Mouse (Mus musculus) liver, embryonic 14.5 days (tissue): ENCODE measurements around the gene Gm20671.

ENCODE experiments used
- CTCF ChIP-seq: IDR thresholded peaks from 2 replicates; pipeline ENCODE4 v1.5.1; 2016; ENCODE audit warnings: antibody characterized with exemption, low read depth, control low read depth
- EP300 ChIP-seq: IDR thresholded peaks from 2 replicates; pipeline ENCODE4 v1.6.1; 2016; ENCODE audit warnings: antibody characterized with exemption, low read depth

GRCm38 (mm10) chr5:32830054-32830453 is 3.1 kb upstream of the Gm20671 start:
- TF ChIP-seq CTCF (no peak), EP300 (no peak)
